In the genomic region with DNA sequence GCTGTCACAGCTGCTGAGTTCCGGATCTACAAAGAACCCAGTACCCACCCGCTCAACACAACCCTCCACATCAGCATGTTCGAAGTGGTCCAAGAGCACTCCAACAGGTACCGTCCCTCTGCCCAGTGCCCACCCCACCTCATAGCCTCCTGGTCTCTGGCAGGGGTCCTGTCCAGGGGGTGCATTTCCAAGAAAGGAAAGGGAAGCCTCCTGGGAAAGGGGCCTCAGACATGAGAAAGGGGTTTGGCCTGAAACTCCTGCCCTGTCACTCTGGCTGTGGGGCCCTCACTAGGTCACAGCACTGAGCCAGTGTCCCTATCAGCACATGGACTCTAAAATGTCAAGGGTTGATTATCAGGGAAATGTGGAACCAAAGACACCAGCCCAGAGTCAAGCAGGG, we compare ENCODE assay signal across 17 mouse cellular contexts. TPM values are rescaled to one million over a fixed set of nuclear protein-coding genes. Genes with fewer than 3 reads are reported as not detected.
"Had no signal": no experiment of that assay in that cellular context is flagged by ENCODE, and none has a peak within 500 bp of the region (broad histone marks: within the 10 kb centered on the region; RNA-seq: fewer than 3 reads in every experiment).

No protein-coding gene starts in this region.

RNA-seq across cellular contexts. Expression of gene Oxct2b, which starts 1.4 kb away (rescaled TPM):
- polyA plus RNA-seq: limb, embryonic 10.5 days; limb, embryonic 12.5 days; liver, adult 2 months; liver, embryonic 11.5 days; liver, embryonic 12.5 days; liver, embryonic 13.5 days; liver, embryonic 14.5 days; liver, embryonic 15.5 days; liver, postnatal 0 days; lung, adult 2 months; lung, embryonic 14.5 days; lung, embryonic 15.5 days; lung, embryonic 16.5 days; lung, postnatal 0 days; macrophage; midbrain, embryonic 12.5 days; myocyte had no signal

RNA-seq across cellular contexts. Expression of gene Bmp8b, which starts 9.7 kb away (rescaled TPM):
- polyA plus RNA-seq: macrophage had no signal
